Mouse (Mus musculus) macrophage (primary cell): Measurements from ENCODE around the gene Krtap8-1. TPM values are rescaled to one million over a fixed set of nuclear protein-coding genes. Genes with fewer than 3 reads are reported as not detected.

Experiments
- H3K27ac ChIP-seq: fragments of 350-480 bp; formaldehyde crosslinking; 2 replicates; pipeline ENCODE4 v1.9.0; 2021
- H3K36me3 ChIP-seq: fragments of 350-480 bp; formaldehyde crosslinking; 2 replicates; pipeline ENCODE4 v1.9.0; 2021; ENCODE audit errors: inconsistent target
- H3K4me3 ChIP-seq: fragments of 350-480 bp; formaldehyde crosslinking; 2 replicates; pipeline ENCODE4 v1.9.0; 2021; ENCODE audit errors: inconsistent target
- H3K79me2 ChIP-seq: fragments of 350-480 bp; formaldehyde crosslinking; 2 replicates; pipeline ENCODE4 v1.9.0; 2021; ENCODE audit errors: inconsistent target
- WGBS: methylation state at CpG from one replicate; pipeline ENCODE4 v1.1.7; 2026; ENCODE audit warnings: inconsistent platforms; ENCODE audit not compliant: missing documents; 5-methylcytosine and 5-hydroxymethylcytosine counted together
- polyA plus RNA-seq: library from polyadenylated mRNA; stranded (reverse); fragments of 250-400 nt; gene quantifications from 3 replicates; pipeline ENCODE4 v1.2.4, GENCODE M21; 2018; ENCODE audit warnings: inconsistent platforms
- total RNA-seq, 78 experiments: library from RNA; depleted of rRNA; stranded (reverse); fragments of 250-400 nt; gene quantifications; 1 replicate in 9 of 78; 2 replicates in 24 of 78; 3 replicates in 43 of 78; 4 replicates in 2 of 78; pipeline ENCODE4 v1.2.4; 2018; ENCODE audit warnings: inconsistent platforms in 56 of 78

Gene Krtap8-1
- not detected for total RNA-seq (2018; cell fraction: chromatin; rRNA removed)
- total RNA-seq (2018; cell fraction: cytosol; rRNA removed), result not detected
- total RNA-seq (2018; cell fraction: nucleus; rRNA removed), result not detected
- polyA plus RNA-seq, result not detected in 3 replicates

- WGBS, result 86% methylated on average over 7 of the region's 7 CpGs
- Histone ChIP-seq H3K27ac (no peak within 1 kb of the TSS), H3K79me2 (no peaks in the 10 kb centered on the region), H3K4me3 (no peak within 1 kb of the TSS), H3K36me3 (no peaks in the 10 kb centered on the region)
These were observed at the start of gene Krtap8-1 for GRCm38 (mm10) chr16:89487852-89488251. TSS of gene Krtap8-1 (minus strand) at chr16:89487952.

GRCm38 (mm10) chr16:89537349-89537748, 49.6 kb upstream of the Krtap8-1 start:
- WGBS, result 91% methylated on average over 6 of the region's 6 CpGs
- H3K27ac ChIP-seq, result no peak overlapping the region
- H3K79me2 ChIP-seq, result no peaks in the 10 kb centered on the region
- no peaks in the 10 kb centered on the region for H3K36me3 ChIP-seq
- H3K4me3 ChIP-seq, result no peak overlapping the region

- Histone ChIP-seq H3K4me3 (no peak overlapping the region), H3K27ac (no peak overlapping the region), H3K36me3 (no peaks in the 10 kb centered on the region), H3K79me2 (no peaks in the 10 kb centered on the region)
- 69% methylated on average over 7 of the region's 7 CpGs for WGBS
These were observed 42.8 kb upstream of the Krtap8-1 start for GRCm38 (mm10) chr16:89530547-89530946.

GRCm38 (mm10) chr16:89529846-89530245, 42.1 kb upstream of the Krtap8-1 start:
- Histone ChIP-seq H3K36me3 (no peaks in the 10 kb centered on the region), H3K4me3 (no peak overlapping the region), H3K27ac (no peak overlapping the region), H3K79me2 (no peaks in the 10 kb centered on the region)
- WGBS, result 81% methylated on average over 7 of the region's 7 CpGs

- WGBS, result 83% methylated on average over 3 of the region's 3 CpGs
- H3K27ac ChIP-seq, result no peak overlapping the region
- H3K36me3 ChIP-seq, result no peaks in the 10 kb centered on the region
- no peak overlapping the region for H3K4me3 ChIP-seq
- H3K79me2 ChIP-seq, result no peaks in the 10 kb centered on the region
These were observed 40.6 kb upstream of the Krtap8-1 start for GRCm38 (mm10) chr16:89528380-89528779.

- no peak overlapping the region for H3K27ac ChIP-seq
- H3K4me3 ChIP-seq, result no peak overlapping the region
- H3K36me3 ChIP-seq, result no peaks in the 10 kb centered on the region
- H3K79me2 ChIP-seq, result no peaks in the 10 kb centered on the region
- WGBS, result 97% methylated on average over 4 of the region's 4 CpGs
These were observed 33.2 kb upstream of the Krtap8-1 start for GRCm38 (mm10) chr16:89520996-89521395.

GRCm38 (mm10) chr16:89520555-89520954, 32.8 kb upstream of the Krtap8-1 start:
- WGBS, result 91% methylated on average over 2 of the region's 2 CpGs
- H3K36me3 ChIP-seq, result no peaks in the 10 kb centered on the region
- no peaks in the 10 kb centered on the region for H3K79me2 ChIP-seq
- H3K27ac ChIP-seq, result no peak overlapping the region
- no peak overlapping the region for H3K4me3 ChIP-seq

- H3K79me2 ChIP-seq, result no peaks in the 10 kb centered on the region
These were observed 32.3 kb upstream of the Krtap8-1 start for GRCm38 (mm10) chr16:89520091-89520490.

GRCm38 (mm10) chr16:89517635-89518034, 29.9 kb upstream of the Krtap8-1 start:
- Histone ChIP-seq H3K27ac (no peak overlapping the region), H3K79me2 (no peaks in the 10 kb centered on the region), H3K4me3 (no peak overlapping the region), H3K36me3 (no peaks in the 10 kb centered on the region)
- 65% methylated on average over 9 of the region's 9 CpGs for WGBS

More at GRCm38 (mm10) chr16:89520091-89520490, 32.3 kb upstream of the Krtap8-1 start:
- no peak overlapping the region for H3K27ac ChIP-seq
- no peaks in the 10 kb centered on the region for H3K36me3 ChIP-seq
- WGBS, result 97% methylated on average over 6 of the region's 6 CpGs
- no peak overlapping the region for H3K4me3 ChIP-seq

GRCm38 (mm10) chr16:89513431-89513830, 25.7 kb upstream of the Krtap8-1 start:
- 94% methylated on average over 7 of the region's 7 CpGs for WGBS
- Histone ChIP-seq H3K36me3 (no peaks in the 10 kb centered on the region), H3K4me3 (no peak overlapping the region), H3K27ac (no peak overlapping the region), H3K79me2 (no peaks in the 10 kb centered on the region)

GRCm38 (mm10) chr16:89508223-89508622, 20.5 kb upstream of the Krtap8-1 start, which contains the start of gene Krtap7-1:
TSS of gene Krtap7-1 (minus strand) at chr16:89508323.
- no peaks in the 10 kb centered on the region for H3K36me3 ChIP-seq
- WGBS, result 92% methylated on average over 4 of the region's 4 CpGs
- no peak within 1 kb of the TSS for H3K27ac ChIP-seq
- H3K4me3 ChIP-seq, result no peak within 1 kb of the TSS
- H3K79me2 ChIP-seq, result no peaks in the 10 kb centered on the region

- Histone ChIP-seq H3K79me2 (no peaks in the 10 kb centered on the region), H3K27ac (no peak overlapping the region), H3K4me3 (no peak overlapping the region), H3K36me3 (no peaks in the 10 kb centered on the region)
- 90% methylated on average over 2 of the region's 2 CpGs for WGBS
These were observed 15.8 kb upstream of the Krtap8-1 start for GRCm38 (mm10) chr16:89503571-89503970.

GRCm38 (mm10) chr16:89501870-89502269, 14.1 kb upstream of the Krtap8-1 start:
- Histone ChIP-seq H3K79me2 (no peaks in the 10 kb centered on the region), H3K27ac (no peak overlapping the region), H3K36me3 (no peaks in the 10 kb centered on the region), H3K4me3 (no peak overlapping the region)
- 91% methylated on average over 5 of the region's 5 CpGs for WGBS

GRCm38 (mm10) chr16:89497002-89497401, 9.2 kb upstream of the Krtap8-1 start:
- Histone ChIP-seq H3K36me3 (no peaks in the 10 kb centered on the region), H3K79me2 (no peaks in the 10 kb centered on the region), H3K4me3 (no peak overlapping the region), H3K27ac (no peak overlapping the region)
- WGBS, result 87% methylated on average over 5 of the region's 5 CpGs

- no peaks in the 10 kb centered on the region for H3K79me2 ChIP-seq
- no peak overlapping the region for H3K27ac ChIP-seq
- no peak overlapping the region for H3K4me3 ChIP-seq
- WGBS, result 88% methylated on average over 7 of the region's 7 CpGs
- H3K36me3 ChIP-seq, result no peaks in the 10 kb centered on the region
These were observed 7.8 kb upstream of the Krtap8-1 start for GRCm38 (mm10) chr16:89495394-89496153.
